Mouse (Mus musculus): Measurements from ENCODE around the gene Gm3854. TPM values are rescaled to one million over a fixed set of nuclear protein-coding genes. Genes with fewer than 3 reads are reported as not detected.

The Gm3854 gene
- polyA plus RNA-seq, 1 experiment from 2014 or later: 8.5 TPM

GRCm38 (mm10) chr7:6397996-6398975 is 54.7 kb downstream of the Gm3854 start, which contains the start of gene Smim17:
TSS of gene Smim17 (plus strand) at chr7:6398715.
- Histone ChIP-seq H3K27me3 (no peaks in the 10 kb centered on the region), H3K4me2 (peak within 1 kb of the TSS; percentile 79), H3K4me3 (peak within 1 kb of the TSS; percentile 49), H3K36me3 (peaks cover 22% of the 10 kb centered on the region), H3K9ac (peak within 1 kb of the TSS; percentile 60), H3K4me1 (replicated peaks) (peaks cover 11% of the 10 kb centered on the region), H3K27ac (replicated peaks) (peak within 1 kb of the TSS; percentile 46; the same call in 1 of the 2 replicates), H3K9me3 (no peaks in the 10 kb centered on the region)
- 26% methylated on average over 25 of the region's 25 CpGs for WGBS
- peak; percentile 93 for ATAC-seq (ENCODE audit: low FRiP score, low read depth)

Other genes starting within 250 kb of the Gm3854 start
- 24.8 and 27.4 TPM in 2 replicates for gene Zfp787, start 187.8 kb upstream of the Gm3854 start, polyA plus RNA-seq (2015; fragmentation: Nextera tagmentation; extraction: Ambion mirVana)
- 87.8 and 90.1 TPM in 2 replicates for gene Zfp444, start 171.5 kb upstream of the Gm3854 start, polyA plus RNA-seq (2015; fragmentation: Nextera tagmentation; extraction: Ambion mirVana)
- gene Galp, start 146.7 kb upstream of the Gm3854 start, polyA plus RNA-seq (2015; fragmentation: Nextera tagmentation; extraction: Ambion mirVana): not detected in 2 replicates
- gene Zscan5b, start 121.5 kb upstream of the Gm3854 start, polyA plus RNA-seq (2015; fragmentation: Nextera tagmentation; extraction: Ambion mirVana): not detected in 2 replicates
- gene Epp13, start 91.0 kb upstream of the Gm3854 start, polyA plus RNA-seq (2015; fragmentation: Nextera tagmentation; extraction: Ambion mirVana): 0.23 and 0.41 TPM in 2 replicates
- gene Zfp667, start 57.2 kb upstream of the Gm3854 start, polyA plus RNA-seq (2015; fragmentation: Nextera tagmentation; extraction: Ambion mirVana): 16.3 and 17.6 TPM in 2 replicates
- 13.6 and 14.7 TPM in 2 replicates for gene Zfp583, start 12.5 kb upstream of the Gm3854 start, polyA plus RNA-seq (2015; fragmentation: Nextera tagmentation; extraction: Ambion mirVana)
- 3.5 and 4.9 TPM in 2 replicates for gene Zfp78, start 19.5 kb downstream of the Gm3854 start, polyA plus RNA-seq (2015; fragmentation: Nextera tagmentation; extraction: Ambion mirVana)
- gene Zfp28, start 39.5 kb downstream of the Gm3854 start, polyA plus RNA-seq (2015; fragmentation: Nextera tagmentation; extraction: Ambion mirVana): 13.8 and 14.2 TPM in 2 replicates
- 7.0 and 8.4 TPM in 2 replicates for gene Smim17, start 55.0 kb downstream of the Gm3854 start, polyA plus RNA-seq (2015; fragmentation: Nextera tagmentation; extraction: Ambion mirVana)
- gene Gm20715, start 66.5 kb downstream of the Gm3854 start, polyA plus RNA-seq (2015; fragmentation: Nextera tagmentation; extraction: Ambion mirVana): 0.05 TPM in 1 of 2 replicates, not detected in the other
- gene Olfr1344, start 94.9 kb downstream of the Gm3854 start, polyA plus RNA-seq (2015; fragmentation: Nextera tagmentation; extraction: Ambion mirVana): 0.14 and 0.18 TPM in 2 replicates
- not detected in 2 replicates for gene Olfr1336, start 112.4 kb downstream of the Gm3854 start, polyA plus RNA-seq (2015; fragmentation: Nextera tagmentation; extraction: Ambion mirVana)
- not detected in 2 replicates for gene Olfr1346, start 123.3 kb downstream of the Gm3854 start, polyA plus RNA-seq (2015; fragmentation: Nextera tagmentation; extraction: Ambion mirVana)
- gene Olfr5, start 143.2 kb downstream of the Gm3854 start, polyA plus RNA-seq (2015; fragmentation: Nextera tagmentation; extraction: Ambion mirVana): not detected in 2 replicates
- gene Olfr1347, start 156.0 kb downstream of the Gm3854 start, polyA plus RNA-seq (2015; fragmentation: Nextera tagmentation; extraction: Ambion mirVana): not detected in 2 replicates
- gene Olfr1348, start 165.0 kb downstream of the Gm3854 start, polyA plus RNA-seq (2015; fragmentation: Nextera tagmentation; extraction: Ambion mirVana): not detected in 2 replicates
- gene Olfr1349, start 179.2 kb downstream of the Gm3854 start, polyA plus RNA-seq (2015; fragmentation: Nextera tagmentation; extraction: Ambion mirVana): not detected in 2 replicates
- gene Olfr1350, start 221.1 kb downstream of the Gm3854 start, polyA plus RNA-seq (2015; fragmentation: Nextera tagmentation; extraction: Ambion mirVana): not detected in 2 replicates